8 mouse cellular contexts compared by ENCODE assay signal in the genomic region with DNA sequence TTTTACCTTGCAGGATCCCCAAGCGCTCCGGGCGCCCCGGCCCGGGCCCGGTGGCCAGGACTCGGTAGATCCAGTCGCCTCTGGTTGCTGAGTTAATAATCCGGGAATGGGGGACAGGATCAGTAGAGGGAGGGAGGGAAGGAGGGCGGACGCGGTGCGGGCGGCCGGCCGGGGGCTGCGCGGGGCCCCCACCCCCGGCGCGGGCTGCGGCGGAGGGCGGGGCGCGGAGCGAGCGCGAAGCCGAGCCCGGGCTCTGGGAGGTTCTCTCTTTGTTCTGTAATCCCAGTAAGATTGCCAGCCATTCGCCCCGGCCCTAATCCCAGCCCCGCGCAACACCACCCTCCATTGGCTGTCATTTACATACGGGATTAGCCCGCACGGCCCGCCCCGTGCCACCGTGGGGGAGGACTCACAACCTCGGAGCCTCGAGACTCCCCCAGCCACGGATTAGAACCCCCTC. TPM values are rescaled to one million over a fixed set of nuclear protein-coding genes. Genes with fewer than 3 reads are reported as not detected.
DNase-seq lines count a peak whose midpoint lies in the region; ATAC-seq and TF ChIP-seq lines count a peak whose summit lies in the region.

Gtf2ird1 (minus strand) TSS at position 214 of the 460 bp plus-strand sequence.

- peak; percentile 74 for ATAC-seq in heart, embryonic 12.5 days (ENCODE audit: insufficient number of reproducible peaks, low FRiP score)
- peak; percentile 79 for ATAC-seq in kidney, embryonic 16.5 days (ENCODE audit: low FRiP score, low TSS enrichment)
- ATAC-seq in limb, embryonic 15.5 days (ENCODE audit: insufficient number of reproducible peaks, low FRiP score, low TSS enrichment, low read depth), result peak; percentile 78
- peak; percentile 89 for ATAC-seq in midbrain, embryonic 16.5 days

- H3K36me3 ChIP-seq in heart, embryonic 12.5 days, result peaks cover 17% of the 10 kb centered on the region
- H3K36me3 ChIP-seq in kidney, embryonic 16.5 days (ENCODE audit: insufficient read depth, low read length), result peaks cover 10% of the 10 kb centered on the region; the same call in 1 of the 2 replicates
- peaks cover 10% of the 10 kb centered on the region for H3K36me3 ChIP-seq in limb, embryonic 15.5 days
- H3K36me3 ChIP-seq in midbrain, embryonic 16.5 days (ENCODE audit: control insufficient read depth, insufficient read depth, low read length), result no peaks in the 10 kb centered on the region

- no peak within 1 kb of the TSS for H3K27ac ChIP-seq in bone marrow, adult 2 months (ENCODE audit: control insufficient read depth, insufficient read depth, low read depth, low read length, poor library complexity)
- H3K27ac ChIP-seq in embryonic fibroblast, embryonic 13.5 days (ENCODE audit: insufficient read depth, low read length), result peak within 1 kb of the TSS; percentile 16
- peak within 1 kb of the TSS; percentile 77 for H3K27ac ChIP-seq in heart, embryonic 12.5 days (ENCODE audit: poor library complexity, severe bottlenecking)
- peak within 1 kb of the TSS; percentile 92 for H3K27ac ChIP-seq in kidney, embryonic 16.5 days (ENCODE audit: low read length)
- H3K27ac ChIP-seq in limb, embryonic 15.5 days, result peak within 1 kb of the TSS; percentile 94
- H3K27ac ChIP-seq in midbrain, embryonic 16.5 days (ENCODE audit: low read length), result peak within 1 kb of the TSS; percentile 92

- 0 out of 2 replicates have a peak, but pooled peaks cover 8% of the 10 kb centered on the region for H3K9me3 ChIP-seq in heart, embryonic 12.5 days (replicated peaks)
- H3K9me3 ChIP-seq in kidney, embryonic 16.5 days (ENCODE audit: low read length), result peaks cover 9% of the 10 kb centered on the region
- no peaks in the 10 kb centered on the region for H3K9me3 ChIP-seq in limb, embryonic 15.5 days
- no peaks in the 10 kb centered on the region for H3K9me3 ChIP-seq in midbrain, embryonic 16.5 days (replicated peaks; ENCODE audit: control insufficient read depth, low read length, poor library complexity, severe bottlenecking)

- H3K27me3 ChIP-seq in heart, embryonic 12.5 days (replicated peaks), result no peaks in the 10 kb centered on the region
- no peaks in the 10 kb centered on the region for H3K27me3 ChIP-seq in kidney, embryonic 16.5 days (ENCODE audit: insufficient read depth, low read length)
- no peaks in the 10 kb centered on the region for H3K27me3 ChIP-seq in limb, embryonic 15.5 days
- H3K27me3 ChIP-seq in midbrain, embryonic 16.5 days (ENCODE audit: control insufficient read depth, insufficient read depth, low read depth, low read length), result no peaks in the 10 kb centered on the region

- peaks cover 2% of the 10 kb centered on the region; the same call in 1 of the 2 replicates for H3K4me1 ChIP-seq in bone marrow, adult 2 months (ENCODE audit: control insufficient read depth, insufficient read depth, low read length)
- peaks cover 7% of the 10 kb centered on the region; the same call in 1 of the 2 replicates for H3K4me1 ChIP-seq in embryonic fibroblast, embryonic 13.5 days (ENCODE audit: control insufficient read depth, insufficient read depth, low read length)
- H3K4me1 ChIP-seq in heart, embryonic 12.5 days (replicated peaks), result peaks cover 24% of the 10 kb centered on the region
- H3K4me1 ChIP-seq in kidney, embryonic 16.5 days (ENCODE audit: insufficient read depth, low read length), result peaks cover 13% of the 10 kb centered on the region
- peaks cover 27% of the 10 kb centered on the region for H3K4me1 ChIP-seq in limb, embryonic 15.5 days
- peaks cover 20% of the 10 kb centered on the region for H3K4me1 ChIP-seq in midbrain, embryonic 16.5 days (ENCODE audit: control insufficient read depth, insufficient read depth, low read length)

- peak within 1 kb of the TSS; percentile 86 for H3K9ac ChIP-seq in heart, embryonic 12.5 days
- peak within 1 kb of the TSS; percentile 97 for H3K9ac ChIP-seq in kidney, embryonic 16.5 days (replicated peaks; ENCODE audit: low read length)
- peak within 1 kb of the TSS; percentile 77 for H3K9ac ChIP-seq in limb, embryonic 15.5 days
- peak within 1 kb of the TSS; percentile 95 for H3K9ac ChIP-seq in midbrain, embryonic 16.5 days (ENCODE audit: low read depth, low read length)

- 3% methylated on average over 38 of the region's 44 CpGs for WGBS in bone marrow, adult 2 months
- under 1% methylated on average over 38 of the region's 44 CpGs for WGBS in heart, embryonic 12.5 days
- under 1% methylated on average over 40 of the region's 44 CpGs for whole genome bisulfite sequencing in kidney, embryonic 16.5 days
- under 1% methylated on average over 42 of the region's 44 CpGs for WGBS in limb, embryonic 15.5 days
- WGBS in midbrain, embryonic 16.5 days, result 1% methylated on average over 32 of the region's 44 CpGs

- peak within 1 kb of the TSS; percentile 80 for H3K4me2 ChIP-seq in heart, embryonic 12.5 days
- peak within 1 kb of the TSS; percentile 92 for H3K4me2 ChIP-seq in kidney, embryonic 16.5 days (replicated peaks; ENCODE audit: low read depth, low read length)
- peak within 1 kb of the TSS; percentile 81 for H3K4me2 ChIP-seq in limb, embryonic 15.5 days
- peak within 1 kb of the TSS; percentile 98 for H3K4me2 ChIP-seq in midbrain, embryonic 16.5 days (ENCODE audit: low read length)

- no peak for TF ChIP-seq POLR2A in bone marrow, adult 2 months (IDR thresholded peaks at IDR 0.05; ENCODE audit: borderline replicate concordance, control insufficient read depth, low read depth, low read length)
- no peak; the same call in 1 of the 2 replicates for TF ChIP-seq POLR2A in embryonic fibroblast, embryonic 13.5 days (IDR thresholded peaks at IDR 0.05; ENCODE audit: low read depth, low read length)

- no peak for TF ChIP-seq CTCF in bone marrow, adult 2 months (IDR thresholded peaks at IDR 0.05; ENCODE audit: control insufficient read depth, insufficient read depth, low read length)
- TF ChIP-seq CTCF in embryonic fibroblast, embryonic 13.5 days (IDR thresholded peaks at IDR 0.05; ENCODE audit: borderline replicate concordance, insufficient read depth, low read length), result no peak

- peak within 1 kb of the TSS; percentile 65 for H3K4me3 ChIP-seq in bone marrow, adult 2 months (replicated peaks; ENCODE audit: control insufficient read depth, low read depth, low read length)
- H3K4me3 ChIP-seq in embryonic fibroblast, embryonic 13.5 days (ENCODE audit: insufficient read depth, low read length), result peak within 1 kb of the TSS; percentile 89
- peak within 1 kb of the TSS; percentile 75 for H3K4me3 ChIP-seq in heart, embryonic 12.5 days
- peak within 1 kb of the TSS; percentile 84 for H3K4me3 ChIP-seq in kidney, embryonic 16.5 days (ENCODE audit: low read length)
- H3K4me3 ChIP-seq in limb, embryonic 15.5 days, result peak within 1 kb of the TSS; percentile 74
- H3K4me3 ChIP-seq in midbrain, embryonic 16.5 days (ENCODE audit: low read depth, low read length), result peak within 1 kb of the TSS; percentile 84

- peak; percentile 16 to 20 for DNase-seq in B cell, adult 2 months
- peak; percentile 66 for DNase-seq in telencephalon, adult 2 months (ENCODE audit: low read depth, low spot score)

RNA-seq across cellular contexts. Expression of gene Gtf2ird1, which starts in this region (rescaled TPM):
- 11.2 and 13.1 TPM in 2 replicates for polyA plus RNA-seq in bone marrow, adult 2 months (2011; ENCODE audit: insufficient read depth, insufficient read length, low replicate concordance, missing spikeins)
- 52.0 and 58.2 TPM in 2 replicates for polyA plus RNA-seq in embryonic fibroblast, embryonic 13.5 days (2011; ENCODE audit: insufficient read length, low read depth, missing spikeins)
- polyA plus RNA-seq in heart, embryonic 12.5 days (2016; fragmentation: Nextera tagmentation; extraction: Ambion mirVana), result 64.8 and 72.8 TPM in 2 replicates
- polyA plus RNA-seq in kidney, embryonic 16.5 days (2015; fragmentation: Nextera tagmentation; extraction: Ambion mirVana), result 73.8 and 76.9 TPM in 2 replicates
- polyA plus RNA-seq in limb, embryonic 15.5 days (2015; fragmentation: Nextera tagmentation; extraction: Ambion mirVana), result 93.5 and 102 TPM in 2 replicates
- polyA plus RNA-seq in midbrain, embryonic 16.5 days (2015; fragmentation: Nextera tagmentation; extraction: Ambion mirVana), result 74.3 and 81.5 TPM in 2 replicates
